Mouse (Mus musculus) left cerebral cortex, postnatal 14 days (tissue): ENCODE measurements around the gene Gipc1. TPM values are rescaled to one million over a fixed set of nuclear protein-coding genes. Genes with fewer than 3 reads are reported as not detected.

Experiments
- DNase-seq, 2 experiments: peaks; one replicate each; pipeline ENCODE4 v3.0.0; 2021 to 2022; ENCODE audit warnings: low spot score in 2 of 2, mixed read lengths in 1 of 2
- intact Hi-C: fragments of 180-260 bp; cut with DNase I; formaldehyde crosslinking; loops from one replicate; pipeline ENCODE4 v1.15.1; 2025
- total RNA-seq, 2 experiments: library from RNA; stranded (reverse); gene quantifications; 2 replicates each; pipeline ENCODE4 v1.2.3; 2021

The Gipc1 gene
- total RNA-seq, 2 experiments from 2014 or later, result 104 to 109 TPM

- intact Hi-C loops, result no loop called here
- DNase-seq, result no peak
These were observed 13.6 kb upstream of the Gipc1 start for GRCm38 (mm10) chr8:83638856-83639255.

DNA sequence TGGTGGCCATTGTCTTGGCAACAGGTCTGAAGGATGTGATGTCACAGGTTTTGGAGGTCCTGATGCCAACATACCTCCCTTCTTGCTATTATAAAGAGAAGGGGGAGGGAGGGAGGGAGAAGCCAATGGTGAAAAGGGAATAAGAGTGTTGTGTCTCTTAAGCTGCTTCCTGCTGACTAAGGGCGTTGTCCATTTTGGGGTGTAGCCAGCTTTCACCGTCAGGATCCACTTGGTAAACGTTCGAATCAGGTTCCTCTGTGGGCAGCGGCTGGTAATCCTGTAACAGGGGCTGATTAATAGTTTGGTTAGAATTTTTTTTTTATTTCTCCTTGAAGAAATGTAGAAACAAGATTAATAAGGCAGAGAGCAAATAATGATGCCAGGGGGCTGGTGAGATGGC, 12.8 kb upstream of the Gipc1 start:
- DNase-seq, result no peak
- intact Hi-C loops, result no loop called here

DNA sequence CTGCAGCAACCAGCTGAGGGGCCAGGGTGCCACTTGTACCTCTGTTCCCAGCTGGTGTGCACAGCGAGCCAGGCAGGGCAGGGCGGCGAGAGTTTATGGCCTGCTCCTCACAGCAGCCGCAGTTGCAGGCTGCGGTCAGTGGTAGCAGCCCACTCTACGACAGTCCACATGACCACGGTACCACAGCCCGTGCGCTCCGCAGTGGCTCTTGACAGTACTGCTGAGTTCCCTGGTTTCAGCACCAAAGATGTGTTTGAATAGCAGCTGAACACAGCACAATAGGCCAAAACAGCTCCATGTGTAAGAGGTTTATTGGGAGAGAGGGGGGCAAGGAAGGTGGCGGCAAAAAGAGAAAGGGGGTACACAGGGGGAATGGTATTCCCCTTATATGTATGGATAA, 5.0 kb upstream of the Gipc1 start:
- intact Hi-C loops, result no loop called here
- no peak for DNase-seq

GRCm38 (mm10) chr8:83648031-83648430, 4.4 kb upstream of the Gipc1 start:
- no peak for DNase-seq
- intact Hi-C loops, result no loop called here

- DNase-seq, result peak in 1 of 2 experiments; percentile 24
- intact Hi-C loops, result no loop called here
These were observed 2.8 kb upstream of the Gipc1 start for GRCm38 (mm10) chr8:83649699-83650098.

DNA sequence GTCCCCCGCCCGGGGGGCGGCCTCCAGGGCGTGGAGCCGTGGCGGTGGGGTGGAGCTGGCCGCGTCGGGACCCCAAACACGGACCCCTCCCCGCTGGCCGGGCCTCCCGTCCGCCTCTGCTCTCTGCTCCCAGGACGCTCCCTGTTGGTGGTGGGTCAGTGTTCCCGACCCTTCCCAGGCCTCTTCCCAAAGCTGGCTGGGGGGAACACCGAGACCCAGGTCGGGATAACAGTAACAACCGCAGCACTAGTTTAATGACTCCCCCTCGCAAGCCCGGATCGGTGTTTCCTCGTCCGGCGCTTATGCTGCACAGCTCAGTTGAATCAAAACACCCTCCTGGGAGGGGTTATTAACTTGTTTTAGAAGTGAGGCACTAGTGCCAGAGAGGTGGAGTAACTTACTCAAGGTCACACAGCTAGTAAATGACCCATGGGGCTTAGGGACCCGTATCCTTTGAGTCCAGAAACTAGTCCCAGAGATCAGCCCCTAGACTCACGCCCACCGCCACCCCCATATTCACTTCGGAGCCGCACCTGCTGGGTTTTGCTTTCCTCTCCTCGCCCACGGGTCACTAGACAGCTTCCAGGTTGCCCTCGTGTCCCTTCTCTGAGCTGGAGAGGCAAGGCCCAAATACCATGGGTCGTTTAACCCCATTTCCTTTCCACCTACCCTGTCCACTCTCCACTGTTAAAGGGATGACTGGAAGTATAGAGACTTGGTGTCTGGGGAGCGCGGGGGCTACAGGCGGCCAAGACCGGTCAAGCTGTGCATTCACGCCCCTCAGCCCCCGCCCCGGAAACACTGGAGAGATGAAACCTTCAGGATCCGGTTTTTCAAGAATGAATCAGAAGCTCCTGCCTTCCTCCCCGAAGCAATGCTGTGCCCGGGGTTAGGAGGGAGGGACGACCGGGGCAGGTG, 526 bp downstream of the Gipc1 start:
- DNase-seq, result peak in 1 of 2 experiments; percentile 22
- intact Hi-C loops, result no loop called here

GRCm38 (mm10) chr8:83653662-83654017, 1.2 kb downstream of the Gipc1 start:
- no peak for DNase-seq
- intact Hi-C loops, result no loop called here

DNA sequence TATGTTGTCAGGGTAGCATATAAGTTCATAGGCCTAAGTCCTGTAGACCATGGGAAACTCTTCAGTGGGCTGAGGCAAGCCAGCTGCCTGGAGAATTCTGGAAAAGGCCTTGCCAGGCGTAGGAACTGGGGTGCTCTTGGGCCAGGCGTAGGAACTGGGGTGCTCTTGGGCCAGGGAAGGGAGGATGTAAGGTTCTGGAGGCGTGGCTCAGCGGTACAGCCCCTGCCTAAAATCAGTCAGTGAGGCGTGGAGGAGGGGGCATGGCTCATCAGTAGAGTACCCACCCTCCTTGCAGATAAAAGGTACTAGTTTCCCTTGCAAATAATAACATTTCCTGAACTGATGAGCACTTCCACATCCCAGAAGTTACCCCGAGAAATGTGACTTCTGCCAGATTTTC, 2.2 kb downstream of the Gipc1 start:
- intact Hi-C loops, result no loop called here
- no peak for DNase-seq

DNA sequence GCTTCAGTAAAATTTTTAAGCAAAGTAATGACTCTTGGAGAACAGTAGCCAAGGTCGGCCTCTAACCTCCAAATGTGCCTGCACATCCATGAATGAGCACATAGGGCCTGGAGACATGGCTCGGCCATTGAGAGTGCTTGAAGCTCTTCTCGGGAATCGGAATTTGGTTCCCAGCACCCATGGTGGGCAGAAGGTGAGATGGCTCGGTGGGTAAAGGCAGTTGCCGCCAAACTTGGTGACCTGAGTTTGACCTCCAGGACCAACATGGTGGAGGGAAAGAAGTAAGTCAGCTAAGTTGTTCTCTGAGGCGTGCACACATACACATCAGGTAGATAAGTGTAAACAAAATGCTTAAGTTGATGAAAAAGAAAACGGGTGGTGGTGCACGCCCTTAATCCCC, 3.6 kb downstream of the Gipc1 start:
- DNase-seq, result no peak
- intact Hi-C loops, result no loop called here

DNA sequence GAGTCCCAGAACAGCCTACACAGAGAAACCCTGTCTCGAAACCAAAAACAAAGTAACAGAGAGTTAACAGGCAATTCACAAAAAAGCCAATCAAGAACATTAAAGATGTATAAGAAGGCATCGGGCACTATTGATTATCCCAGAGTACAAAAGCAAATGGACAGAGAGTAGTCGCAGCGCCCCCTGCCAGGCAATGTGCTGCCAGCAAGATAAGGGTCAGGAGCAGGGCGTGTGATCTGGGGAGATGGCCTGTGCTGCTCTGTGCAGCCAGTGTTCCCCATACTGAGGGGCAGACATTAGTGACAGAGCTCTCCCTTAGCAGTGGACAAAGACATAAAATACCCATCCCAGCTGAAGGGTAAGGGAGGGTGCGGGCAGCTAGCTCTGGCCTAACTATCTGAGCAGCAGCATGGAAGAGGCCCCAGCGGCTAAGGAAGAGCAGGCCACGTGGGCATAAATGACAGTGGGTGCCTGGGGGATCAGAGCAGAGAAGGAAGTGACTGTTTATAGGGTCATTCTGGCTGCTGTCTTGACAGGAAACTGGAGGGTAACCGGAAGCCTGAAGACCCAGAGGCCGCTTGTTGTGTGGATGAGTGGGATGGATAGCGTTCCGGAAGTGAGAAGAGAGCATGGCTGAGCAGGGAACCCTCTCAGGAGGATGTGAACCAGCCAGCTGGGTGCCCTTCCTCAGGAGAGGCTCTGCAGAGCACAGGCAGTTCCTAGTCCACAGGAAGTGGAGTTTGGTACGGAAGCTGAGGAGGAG, 4.2 kb downstream of the Gipc1 start:
- intact Hi-C loops, result no loop called here
- DNase-seq, result no peak

DNA sequence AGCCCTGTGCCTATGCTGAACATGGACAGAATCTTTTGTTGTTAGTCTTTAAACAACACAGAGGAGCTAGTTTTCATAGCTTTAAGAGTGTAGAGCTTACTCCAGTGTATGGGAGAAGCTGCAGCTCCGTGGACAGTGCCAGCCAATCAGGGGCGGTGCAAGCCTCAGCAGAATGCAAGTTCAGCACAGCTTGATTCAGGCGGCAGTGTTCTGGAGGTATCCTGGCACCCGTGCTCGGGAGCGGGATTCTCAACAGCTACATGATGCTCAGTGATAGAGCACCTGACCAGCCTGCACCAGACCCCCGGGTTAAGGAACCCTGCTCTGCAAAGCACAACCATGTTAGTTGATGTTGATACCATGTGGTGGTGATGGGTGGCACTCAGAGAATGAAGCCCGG, 8.1 kb downstream of the Gipc1 start:
- intact Hi-C loops, result loop anchor here (5.0 kb wide), 1 partner anchor 57 kb away; the partner anchor contains the start of gene Ddx39
- DNase-seq, result peak; percentile 58 to 77

DNA sequence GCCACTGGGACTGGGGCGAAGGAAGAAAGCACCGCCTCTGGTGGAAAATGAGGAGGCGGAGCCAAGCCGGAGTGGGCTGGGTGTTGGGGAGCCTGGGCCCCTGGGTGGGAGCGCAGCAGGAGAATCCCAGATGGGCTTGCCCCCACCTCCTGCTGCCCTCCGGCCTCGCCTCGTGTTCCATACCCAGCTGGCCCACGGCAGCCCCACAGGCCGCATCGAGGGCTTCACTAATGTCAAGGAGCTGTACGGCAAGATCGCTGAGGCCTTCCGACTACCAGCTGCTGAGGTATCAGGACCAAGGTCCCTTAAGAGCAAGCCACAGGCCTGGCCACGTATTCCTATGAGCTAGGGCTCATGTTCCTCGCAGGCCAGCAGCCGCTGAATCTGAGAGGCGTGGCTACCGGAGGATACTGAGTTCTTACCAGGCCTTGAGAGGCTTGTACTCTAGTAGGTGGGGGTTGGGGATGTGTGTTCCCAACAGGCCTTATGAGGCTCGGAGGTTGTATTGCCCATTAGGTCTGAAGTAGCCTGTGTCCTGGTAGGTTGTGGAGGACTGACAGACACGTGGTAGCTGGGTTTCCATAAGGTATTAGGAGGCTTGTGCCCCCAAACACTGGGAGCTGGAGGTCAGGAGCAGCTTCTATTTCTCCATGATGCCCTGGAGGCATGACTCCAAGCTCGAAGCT, 8.7 kb downstream of the Gipc1 start:
- no peak for DNase-seq
- intact Hi-C loops, result loop anchor here (5.0 kb wide), 1 partner anchor 56 kb away; the partner anchor contains the start of gene Ddx39

GRCm38 (mm10) chr8:83662421-83662826, 9.9 kb downstream of the Gipc1 start:
- intact Hi-C loops, result loop anchor here (5.0 kb wide), 1 partner anchor 55 kb away; the partner anchor contains the start of gene Ddx39
- DNase-seq, result peak; percentile 94

GRCm38 (mm10) chr8:83664096-83664495, 11.6 kb downstream of the Gipc1 start:
- intact Hi-C loops, result loop anchor here (5.0 kb wide), 1 partner anchor 53 kb away; the partner anchor contains the start of gene Ddx39
- DNase-seq, result no peak

- intact Hi-C loops, result loop anchor here (5.0 kb wide), 1 partner anchor 52 kb away; the partner anchor contains the start of gene Ddx39
- DNase-seq, result no peak
These were observed 12.6 kb downstream of the Gipc1 start for GRCm38 (mm10) chr8:83664931-83665625.

DNA sequence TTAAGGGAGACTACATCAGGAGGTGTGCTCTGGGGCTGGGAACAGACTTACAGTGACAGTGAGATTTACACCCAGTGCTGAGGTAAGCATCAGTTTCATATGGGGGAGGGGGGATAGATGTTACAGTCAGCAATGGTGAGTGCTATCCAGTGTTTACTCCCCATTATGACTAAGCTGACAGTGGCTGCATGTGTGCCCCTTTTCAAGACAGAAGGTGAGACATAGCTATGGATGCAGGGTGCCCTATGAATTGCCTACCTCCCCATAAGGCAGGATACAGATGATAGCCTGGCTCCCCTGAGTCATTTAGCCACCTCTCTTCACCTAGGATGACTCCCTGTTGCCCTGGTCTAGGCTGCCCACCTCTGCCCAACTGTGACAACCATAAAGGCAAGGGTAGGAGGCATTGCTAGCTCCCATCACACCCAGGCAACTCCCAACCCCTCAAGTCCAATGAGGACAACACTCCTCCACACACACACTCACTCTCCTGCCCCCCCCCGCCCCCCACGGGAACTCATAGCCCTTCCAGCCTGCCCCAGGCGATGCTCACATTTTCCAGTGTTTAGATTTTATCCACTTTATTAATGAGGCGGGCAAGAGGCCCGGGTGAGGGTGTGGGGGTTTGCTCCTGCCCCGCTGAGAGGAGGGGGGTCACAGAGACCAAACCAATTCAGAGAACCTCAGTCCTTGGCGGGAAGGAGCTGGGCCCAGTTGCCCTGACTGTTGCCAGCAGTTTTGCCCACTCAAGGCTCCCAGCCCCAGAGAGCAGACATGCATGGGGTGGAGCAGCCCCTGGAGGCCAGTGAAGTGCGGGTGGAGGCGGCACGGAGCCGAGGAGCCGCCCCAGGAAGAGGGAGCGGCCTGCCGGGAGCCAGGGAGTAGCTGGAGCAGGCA, 13.7 kb downstream of the Gipc1 start, which contains the start of gene Ptger1:
Gene Ptger1, plus strand, starts transcription at position 710 of the 897 bp plus-strand sequence.
- intact Hi-C loops, result no loop called here
- no peak for DNase-seq

GRCm38 (mm10) chr8:83666866-83667234, 14.4 kb downstream of the Gipc1 start:
- intact Hi-C loops, result no loop called here
- no peak for DNase-seq

- DNase-seq, result no peak
- intact Hi-C loops, result no loop called here
These were observed 15.0 kb downstream of the Gipc1 start for GRCm38 (mm10) chr8:83667526-83667925.
